Mouse (Mus musculus) embryo, embryonic 10.5 days (tissue): ENCODE measurements around the gene Ttyh1.

Experiments
- DNase-seq: peaks from one replicate; pipeline ENCODE4 v3.0.0-alpha.2; 2015; ENCODE audit warnings: low spot score

Gene Ttyh1

DNA sequence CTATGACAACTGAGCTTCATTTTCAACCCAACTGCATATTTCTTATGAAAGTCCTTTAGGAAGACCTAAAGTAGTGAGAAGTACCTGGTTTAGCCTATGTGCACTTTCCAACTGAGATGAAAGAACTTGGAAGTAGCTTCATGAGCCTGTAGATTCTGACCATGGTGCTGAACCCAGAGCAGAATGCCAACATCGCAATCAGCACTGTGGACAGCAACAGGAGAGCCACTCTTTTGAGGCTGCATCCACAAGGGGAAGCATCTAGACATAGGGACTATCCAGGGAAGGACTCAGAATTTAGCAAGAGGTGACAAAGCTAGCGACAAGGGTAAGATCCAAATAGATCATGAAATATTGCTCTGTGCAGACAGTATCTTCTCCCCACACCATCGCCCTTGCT, 59.2 kb downstream of the Ttyh1 start:
- peak; percentile 62 for DNase-seq
